Mouse (Mus musculus) cerebellum, adult 8-10 months (tissue): Measurements from ENCODE around the gene Arhgap44.

Source experiments
- DNase-seq: peaks from one replicate; pipeline ENCODE4 v3.0.0; 2022

The Arhgap44 gene

DNA sequence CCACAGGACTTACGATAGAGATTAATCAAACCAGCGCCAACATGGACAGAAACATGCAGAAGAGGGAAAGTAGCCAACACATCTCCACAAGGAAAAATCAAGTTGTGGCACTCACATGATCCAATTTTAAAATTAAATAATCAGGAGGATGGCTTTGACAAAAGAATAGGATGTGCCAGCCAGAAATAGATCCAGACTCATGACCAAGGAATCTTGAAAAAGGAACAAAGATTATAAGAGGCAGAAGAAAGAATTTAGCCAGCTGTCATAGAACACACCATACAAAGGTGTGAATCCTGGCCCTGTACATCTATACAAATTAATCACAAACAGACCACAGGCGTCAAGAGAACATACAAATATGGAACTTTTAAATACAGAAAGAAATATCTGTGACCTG is 82.5 kb downstream of the Arhgap44 start:
- DNase-seq = no peak

DNA sequence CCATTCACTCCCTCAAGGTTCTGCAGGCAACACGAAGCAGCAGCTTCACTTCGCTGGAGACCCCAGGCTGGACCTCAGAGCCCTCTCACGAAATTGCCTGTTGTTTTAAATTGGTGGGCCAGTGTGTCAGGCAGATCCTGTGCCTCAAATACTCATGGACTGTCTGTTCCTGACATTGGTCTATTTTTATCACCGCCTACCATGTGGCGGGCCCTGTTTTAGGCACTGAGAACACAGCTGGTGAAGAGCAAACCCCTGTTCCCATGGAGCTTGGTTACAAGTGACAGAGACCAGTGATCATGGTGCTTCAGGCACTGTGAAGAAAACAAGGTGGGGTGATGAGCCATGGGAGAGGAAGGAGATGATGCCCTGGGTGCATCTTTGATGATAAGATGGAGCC is 93.2 kb downstream of the Arhgap44 start:
- no peak for DNase-seq

DNA sequence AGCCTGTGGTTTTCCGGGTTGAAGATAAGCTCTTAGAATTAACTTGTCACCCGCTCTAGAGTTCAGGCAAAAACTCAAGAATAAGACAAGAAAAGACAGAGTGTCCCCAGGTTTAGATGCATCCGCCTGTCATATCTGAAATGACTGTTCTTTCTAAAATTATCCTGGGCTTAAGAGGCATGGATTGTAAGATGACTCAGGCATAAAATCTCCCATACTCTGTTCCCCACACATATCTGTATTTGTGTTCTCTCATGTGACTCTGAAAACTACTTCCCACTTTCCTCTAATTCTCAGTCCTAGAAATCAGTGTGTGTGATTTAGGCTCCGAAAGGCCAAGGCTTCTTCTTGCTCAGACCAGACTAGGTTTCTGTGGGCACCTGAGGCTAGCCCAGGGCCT is 93.7 kb downstream of the Arhgap44 start:
- DNase-seq = no peak

DNA sequence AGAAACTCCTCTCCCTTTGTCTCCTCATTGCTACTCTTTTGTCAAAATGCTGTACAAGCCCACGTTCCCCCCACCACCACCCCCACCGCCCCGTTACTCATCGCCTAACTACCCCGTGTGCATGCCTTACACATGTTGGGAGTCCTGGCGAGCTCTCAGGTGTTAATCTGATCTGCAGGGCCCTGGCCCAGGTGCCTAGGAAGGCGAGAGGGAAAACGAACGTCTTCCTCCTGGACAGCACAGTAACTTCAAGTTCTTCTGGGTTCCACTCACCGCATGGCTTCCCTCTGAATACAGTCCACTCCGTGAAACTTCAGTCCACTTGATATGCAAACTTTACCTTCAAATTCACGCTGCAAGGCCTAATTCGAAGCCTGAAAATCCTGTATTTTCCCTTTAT is 97.6 kb downstream of the Arhgap44 start:
- no peak for DNase-seq

DNA sequence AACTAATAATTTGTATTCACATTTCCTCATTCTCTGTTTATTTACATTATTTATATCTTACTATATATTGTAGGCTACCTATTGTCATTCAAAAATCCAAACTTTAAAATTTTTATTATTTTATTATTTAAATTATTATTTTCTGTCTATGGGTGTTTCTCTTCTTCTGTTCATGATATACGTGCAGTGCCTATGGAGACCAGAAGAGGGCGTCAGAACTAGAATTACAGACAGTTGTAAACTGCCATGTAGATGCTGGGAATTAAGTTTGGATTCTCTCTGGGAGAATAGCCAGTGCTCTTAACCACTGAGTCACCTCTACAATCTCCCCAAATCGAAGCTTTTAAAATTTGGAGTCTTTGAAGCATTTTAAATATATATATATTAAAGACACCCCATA is 101.3 kb downstream of the Arhgap44 start:
- DNase-seq = no peak

DNA sequence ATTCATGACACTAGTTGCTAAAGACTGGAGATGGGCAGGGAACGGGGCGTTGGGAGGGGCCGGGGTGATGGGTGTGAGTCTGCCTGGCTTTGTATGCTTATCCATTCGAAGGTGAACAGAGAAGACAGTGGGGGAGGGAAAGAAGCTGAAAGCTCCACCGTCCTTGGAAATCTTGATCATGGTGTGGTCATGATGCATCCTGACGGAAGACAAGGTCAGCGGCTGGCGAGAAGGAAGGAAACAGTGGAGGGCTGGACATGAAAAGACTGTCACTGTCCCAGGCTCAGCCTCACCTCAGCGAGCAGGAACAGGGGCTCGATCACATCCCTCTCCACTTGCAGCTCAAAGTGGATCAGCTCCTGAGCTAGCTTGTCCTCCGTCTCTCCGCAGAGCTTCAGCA is 103.2 kb downstream of the Arhgap44 start:
- no peak for DNase-seq

DNA sequence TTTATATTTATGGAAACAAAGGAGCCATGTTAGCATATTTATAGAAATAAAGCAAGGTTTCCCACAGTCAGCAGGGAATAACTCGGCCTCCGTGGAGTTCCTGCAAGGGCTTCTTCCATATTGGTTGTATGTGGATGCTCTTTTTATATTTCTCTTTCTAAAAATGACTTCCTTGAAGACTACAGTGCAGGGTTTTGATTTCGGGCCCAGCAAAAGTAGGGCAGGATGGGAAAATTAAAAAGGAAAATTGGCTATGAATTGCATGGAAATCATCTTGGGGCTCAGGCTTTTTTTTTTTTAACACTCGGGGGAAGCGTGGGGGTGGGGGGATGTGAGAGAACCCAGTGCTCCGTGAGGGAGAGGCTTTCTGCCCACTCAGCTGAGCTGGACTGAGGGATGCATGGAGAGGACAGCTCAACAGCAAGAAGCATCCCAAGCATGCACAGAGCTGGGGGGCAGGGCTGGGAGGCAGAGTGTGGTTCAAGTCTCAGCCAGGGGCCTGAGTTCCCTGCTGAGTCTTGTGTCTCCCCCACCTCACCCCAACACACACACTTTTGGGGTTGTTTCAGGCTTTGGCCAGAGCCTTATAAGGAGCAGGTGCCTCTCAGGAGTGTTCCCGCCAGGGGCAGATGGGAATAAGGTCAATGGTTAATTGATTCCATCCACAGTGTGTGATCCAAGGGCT is 104.4 kb downstream of the Arhgap44 start:
- no peak for DNase-seq

DNA sequence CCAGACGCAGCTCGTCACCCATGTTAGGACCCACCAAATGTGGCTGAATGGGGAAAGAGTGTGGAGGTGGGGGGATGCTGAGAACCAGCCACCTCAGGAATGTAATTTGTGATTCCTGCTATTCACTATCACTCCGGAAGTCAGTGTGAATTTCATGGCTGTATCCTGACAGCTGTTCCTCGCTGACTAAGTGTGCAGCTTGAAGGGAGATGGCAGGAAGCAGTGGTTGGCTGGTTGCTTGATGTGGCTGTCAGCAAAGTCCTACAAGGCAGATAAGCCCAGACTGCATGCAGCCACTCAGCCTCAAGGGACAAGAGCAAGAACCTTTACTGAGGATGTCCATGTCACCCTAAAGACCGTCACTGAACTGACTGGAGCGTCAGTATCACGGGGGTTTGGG is 107.2 kb downstream of the Arhgap44 start:
- DNase-seq = no peak

DNA sequence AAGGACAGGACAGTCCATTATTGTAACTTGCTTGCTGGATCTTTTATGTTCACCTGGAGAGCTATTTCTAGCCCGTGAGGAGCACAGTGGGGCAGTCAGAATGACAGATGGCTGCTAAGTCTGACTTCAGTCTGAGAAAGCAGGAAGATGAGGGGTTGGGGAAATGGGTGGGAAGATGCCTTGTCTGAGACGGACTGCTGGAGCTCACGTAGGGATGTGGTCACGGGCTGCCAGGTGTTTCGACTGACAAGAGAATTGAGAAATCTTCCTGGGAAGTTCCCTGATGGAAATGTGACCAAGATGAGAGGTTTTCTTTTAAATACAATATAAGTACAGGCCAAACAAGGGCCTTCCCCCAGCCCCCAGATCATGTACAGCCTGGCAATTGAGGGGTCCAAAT is 108.5 kb downstream of the Arhgap44 start:
- no peak for DNase-seq

DNA sequence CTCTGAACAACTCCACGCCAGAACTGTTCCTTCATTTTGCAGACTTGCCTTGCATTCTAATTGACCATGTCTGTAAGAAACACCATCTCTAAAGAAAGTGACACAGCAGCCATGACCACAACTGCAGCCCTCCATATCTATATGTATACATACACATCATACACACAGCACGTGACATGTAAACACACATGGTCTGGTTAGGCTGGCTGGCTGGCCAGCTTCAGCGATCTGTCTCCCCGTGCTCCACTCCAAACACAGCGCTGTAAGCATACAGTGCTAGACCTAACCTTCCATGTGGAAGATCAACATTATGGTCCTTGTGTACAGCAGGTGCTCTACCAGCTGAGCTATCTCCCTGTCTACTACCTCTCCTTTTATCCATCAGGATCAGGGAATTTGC is 111.9 kb downstream of the Arhgap44 start:
- DNase-seq = no peak

DNA sequence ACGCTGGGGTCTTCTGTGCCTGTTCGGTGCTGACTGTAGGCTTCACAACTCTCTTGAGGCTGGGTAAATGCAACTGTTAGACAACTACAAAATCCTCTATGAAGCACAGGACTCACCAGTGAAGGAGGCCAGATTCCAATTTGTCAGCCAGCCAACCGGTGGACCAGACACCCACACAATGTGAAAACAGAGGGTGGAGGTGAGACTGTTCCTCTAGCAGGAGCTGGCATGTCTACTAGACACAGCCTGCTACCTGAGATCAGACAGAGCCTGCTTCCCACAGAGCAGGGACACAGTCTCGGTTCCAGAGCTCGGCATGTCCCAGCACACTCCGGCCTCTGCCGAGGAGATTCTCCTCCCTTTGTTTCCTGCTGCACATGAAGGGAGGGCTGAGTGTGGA is 113.7 kb downstream of the Arhgap44 start:
- peak; percentile 73 for DNase-seq

DNA sequence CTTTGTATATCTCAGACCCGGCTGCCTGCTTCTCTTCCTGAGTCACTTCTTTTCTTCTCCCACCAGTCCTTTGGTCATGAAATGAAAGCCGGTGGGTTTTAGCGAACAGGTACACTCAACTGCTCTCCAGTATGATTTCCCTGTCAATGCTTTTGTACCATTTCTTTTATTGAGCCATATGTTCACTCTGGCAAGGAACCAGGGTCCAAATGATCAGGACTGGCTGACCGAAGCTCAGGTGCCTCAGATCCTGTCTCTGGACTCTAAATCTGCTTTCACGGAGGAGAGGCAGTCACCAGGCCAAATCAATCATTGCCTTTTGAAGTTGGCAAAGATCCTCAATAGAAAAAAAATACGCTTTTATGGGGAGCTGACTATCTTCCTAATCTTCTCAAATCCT is 122.2 kb downstream of the Arhgap44 start:
- no peak for DNase-seq

DNA sequence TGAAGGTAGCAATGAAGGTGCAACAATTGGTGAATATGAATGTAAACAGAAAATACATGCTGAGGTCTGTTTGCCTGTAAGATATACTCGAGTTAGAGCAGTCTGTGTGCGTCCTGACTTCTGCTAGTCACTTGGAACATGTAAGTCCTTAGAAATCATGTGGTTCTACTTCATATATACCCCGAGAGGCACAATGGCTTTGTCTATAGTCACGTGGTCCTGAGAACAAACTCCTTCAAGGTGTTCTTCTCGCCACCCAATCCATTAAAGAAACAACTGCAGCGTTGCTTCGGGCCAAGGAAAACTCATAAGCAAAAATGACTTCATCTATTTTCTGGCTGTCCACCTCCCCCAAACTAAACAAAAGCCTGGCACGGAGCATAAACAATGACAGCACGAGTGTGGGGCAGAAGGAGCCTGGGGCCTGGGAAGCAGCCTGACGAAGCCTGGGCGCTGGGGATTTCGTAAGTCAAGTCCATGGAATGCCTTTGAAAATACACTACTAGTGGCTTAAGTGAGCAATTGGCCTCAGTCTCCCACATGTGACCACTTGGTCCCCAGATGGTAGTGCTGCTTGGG is 123.2 kb downstream of the Arhgap44 start:
- no peak for DNase-seq

DNA sequence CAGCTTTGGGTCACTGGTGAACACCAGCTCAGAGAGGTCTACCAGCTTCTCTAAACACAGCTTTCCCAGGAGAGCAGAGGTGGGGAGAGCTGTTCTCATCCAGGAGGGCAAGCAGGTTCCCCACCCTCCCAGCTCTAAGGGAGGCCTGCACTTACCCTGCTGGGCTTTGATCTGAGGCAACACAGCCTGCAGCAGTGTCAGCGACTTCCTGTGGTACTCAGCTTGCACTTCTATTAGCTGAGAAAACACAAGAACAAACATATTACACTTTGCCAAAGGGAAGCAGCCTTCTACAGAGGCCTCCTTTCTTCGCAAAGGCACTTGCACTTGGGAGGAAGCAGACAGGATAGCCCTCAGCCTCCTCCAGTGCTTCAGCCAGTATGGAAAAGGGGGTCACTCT is 123.8 kb downstream of the Arhgap44 start:
- DNase-seq = no peak

DNA sequence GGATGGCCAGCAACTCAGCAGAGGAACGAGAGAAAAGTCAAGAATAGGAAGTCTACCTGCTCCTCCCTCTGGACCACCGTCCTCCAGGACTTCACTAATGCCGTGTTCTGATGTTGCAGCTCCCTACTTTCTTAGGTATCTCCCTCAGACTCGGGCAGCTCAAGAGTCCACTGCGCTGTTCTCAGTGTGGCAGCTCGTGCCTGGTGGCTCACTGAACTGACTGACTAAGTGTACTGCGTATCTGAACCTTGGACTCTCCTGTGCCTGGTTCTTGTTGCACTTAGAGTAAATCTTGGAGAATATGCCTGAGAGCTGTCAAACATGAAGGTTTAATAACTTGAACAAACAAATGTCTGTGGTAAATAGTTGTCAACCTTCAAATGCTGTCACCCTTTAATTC is 130.5 kb downstream of the Arhgap44 start:
- no peak for DNase-seq

DNA sequence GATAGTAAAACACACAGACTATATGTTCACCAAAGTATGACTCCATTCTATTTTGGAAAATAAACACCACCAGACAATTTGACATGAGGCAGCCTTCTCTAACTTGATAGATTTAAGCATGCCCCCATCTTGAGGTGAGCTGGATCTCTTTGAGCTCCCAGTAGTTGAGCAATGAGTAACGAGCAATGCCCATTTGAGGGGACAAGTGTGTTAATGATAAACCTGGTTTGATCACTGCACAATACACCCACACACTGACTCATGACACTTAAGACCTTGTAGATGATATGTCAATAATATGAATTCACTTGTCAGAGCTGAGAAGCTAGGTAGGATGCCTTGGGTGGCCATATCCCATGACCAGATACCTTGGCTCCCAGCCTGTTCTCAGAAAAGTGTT is 132.6 kb downstream of the Arhgap44 start:
- DNase-seq = no peak

DNA sequence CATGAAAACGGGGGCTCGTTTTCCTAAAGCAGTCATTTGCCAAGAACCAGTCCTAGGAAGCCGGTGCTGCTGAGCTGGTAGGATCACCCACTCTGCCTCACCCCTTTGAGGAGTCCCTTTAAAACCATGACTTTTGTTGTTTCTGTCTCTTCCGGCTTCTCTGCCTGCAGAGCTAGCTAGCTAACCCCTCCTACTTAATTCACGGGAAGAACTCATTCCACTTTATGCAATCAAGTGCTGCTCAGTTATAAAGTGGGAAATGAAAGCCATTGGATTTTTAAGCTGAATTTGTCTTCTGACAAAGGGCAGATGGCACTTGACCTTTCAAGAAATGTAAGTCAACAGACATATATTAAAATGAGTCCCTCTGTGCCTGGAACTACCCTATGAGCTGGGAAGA is 134.7 kb downstream of the Arhgap44 start:
- DNase-seq = no peak

DNA sequence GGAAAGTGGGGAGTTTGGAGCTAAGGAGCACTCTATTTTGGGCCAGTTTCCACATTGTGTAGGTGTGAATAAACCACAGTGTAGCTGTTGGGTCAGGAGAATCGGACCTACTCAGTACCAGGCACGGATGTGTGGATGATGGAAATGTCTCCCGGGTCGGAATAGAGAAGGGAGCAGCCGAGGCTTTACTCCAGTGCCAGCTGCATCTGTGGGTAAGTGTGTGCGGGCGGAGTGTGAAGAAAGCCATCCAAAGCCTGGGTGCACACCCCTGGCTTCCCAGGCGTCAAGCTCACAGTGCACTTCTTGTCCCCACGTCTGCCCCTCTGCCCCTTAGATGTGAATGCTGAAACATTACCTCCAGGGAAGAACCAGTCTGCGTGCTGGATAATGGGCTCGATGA is 140.0 kb downstream of the Arhgap44 start:
- no peak for DNase-seq

DNA sequence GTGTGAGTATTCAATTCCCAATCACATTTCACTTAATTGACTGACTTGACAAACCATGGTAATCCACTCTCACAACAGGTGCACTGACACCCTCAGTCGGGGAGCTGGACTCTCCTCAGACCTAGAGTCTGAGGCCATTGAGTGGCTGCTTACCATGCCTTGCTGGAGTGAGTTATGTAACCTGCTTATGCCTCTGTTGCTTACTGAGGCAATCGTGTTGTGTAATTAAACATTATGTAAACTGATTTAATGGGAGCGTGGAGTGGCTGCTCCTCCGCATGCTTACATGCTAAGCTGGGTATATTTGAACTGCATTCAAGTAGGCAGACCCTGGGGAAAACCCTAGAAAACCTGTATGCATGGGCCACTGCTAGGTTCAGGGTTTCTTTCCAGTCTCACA is 142.0 kb downstream of the Arhgap44 start:
- no peak for DNase-seq

DNA sequence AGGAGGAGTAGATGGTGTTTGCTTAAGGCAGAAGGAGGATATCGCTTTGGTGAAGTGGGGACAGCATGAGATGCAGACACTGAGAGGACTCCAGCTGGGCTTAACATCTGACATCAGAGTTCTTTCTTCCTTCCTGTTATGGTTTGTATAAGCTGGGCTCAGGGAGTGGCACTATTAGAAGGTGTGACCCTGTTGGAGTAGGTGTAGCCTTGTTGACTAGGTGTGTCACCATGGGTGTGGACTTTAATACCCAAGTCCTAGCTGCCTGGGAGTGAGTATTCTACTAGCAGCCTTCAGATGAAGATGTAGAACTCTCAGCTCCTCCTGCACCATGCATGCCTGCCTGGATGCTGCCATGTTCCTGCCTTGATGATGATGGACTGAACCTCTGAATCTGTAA is 146.0 kb downstream of the Arhgap44 start:
- DNase-seq = no peak

DNA sequence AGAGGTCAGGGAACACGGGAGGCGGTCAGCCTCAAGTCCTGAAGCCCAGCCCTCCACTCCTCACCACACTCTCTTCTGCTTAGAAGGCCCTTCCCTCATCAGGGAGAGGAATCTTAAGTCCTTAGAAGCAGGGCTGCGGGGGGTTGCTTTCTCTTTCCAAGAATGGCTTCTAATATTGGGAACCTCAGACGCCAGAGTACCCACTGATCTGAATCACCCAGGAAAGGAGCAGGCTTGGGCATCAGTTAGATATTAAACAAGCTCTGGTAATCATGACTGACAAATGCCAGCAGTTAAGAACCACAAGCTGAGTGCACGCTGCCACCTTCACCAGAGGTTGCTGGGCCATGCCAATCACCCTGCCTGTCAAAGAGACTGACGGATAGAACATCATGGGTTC is 148.9 kb downstream of the Arhgap44 start:
- DNase-seq = no peak

DNA sequence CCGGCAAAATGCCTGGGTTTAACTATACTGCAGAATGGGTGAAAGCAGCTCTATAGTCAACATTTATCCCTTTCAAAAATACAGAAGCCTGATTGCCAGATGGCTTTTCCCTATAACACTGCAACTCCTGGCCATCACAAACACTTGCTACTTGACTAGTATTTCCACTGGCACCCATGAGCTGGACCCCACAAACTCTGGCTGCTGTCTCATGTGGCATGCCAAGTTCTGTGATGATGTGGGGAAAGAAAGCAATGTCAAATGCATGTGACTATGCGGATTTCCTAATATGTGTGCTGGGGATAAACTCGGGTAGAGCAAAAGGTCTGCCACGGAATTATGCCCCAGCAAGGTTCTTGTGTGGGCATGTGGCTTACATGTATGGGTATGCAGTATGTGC is 156.7 kb downstream of the Arhgap44 start:
- DNase-seq = no peak

DNA sequence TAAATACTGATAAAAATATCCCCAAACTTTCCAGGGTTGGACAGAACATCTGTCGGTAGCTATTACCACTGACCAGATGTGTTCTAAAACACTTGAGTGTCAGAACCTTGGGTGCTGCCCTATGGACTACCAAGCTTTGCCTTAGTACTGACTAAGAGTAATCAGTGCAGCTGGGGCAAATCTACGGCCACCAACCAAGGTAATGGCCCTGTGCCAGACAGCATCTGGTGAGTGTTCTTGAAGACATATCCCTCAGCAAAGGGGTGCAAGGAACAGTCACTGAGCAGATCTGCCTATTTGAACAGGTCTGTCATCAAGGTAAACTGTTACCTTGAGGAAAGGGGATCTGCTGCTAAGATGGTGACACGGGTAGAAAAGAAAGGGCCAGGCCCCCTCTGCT is 157.9 kb downstream of the Arhgap44 start:
- DNase-seq = no peak

DNA sequence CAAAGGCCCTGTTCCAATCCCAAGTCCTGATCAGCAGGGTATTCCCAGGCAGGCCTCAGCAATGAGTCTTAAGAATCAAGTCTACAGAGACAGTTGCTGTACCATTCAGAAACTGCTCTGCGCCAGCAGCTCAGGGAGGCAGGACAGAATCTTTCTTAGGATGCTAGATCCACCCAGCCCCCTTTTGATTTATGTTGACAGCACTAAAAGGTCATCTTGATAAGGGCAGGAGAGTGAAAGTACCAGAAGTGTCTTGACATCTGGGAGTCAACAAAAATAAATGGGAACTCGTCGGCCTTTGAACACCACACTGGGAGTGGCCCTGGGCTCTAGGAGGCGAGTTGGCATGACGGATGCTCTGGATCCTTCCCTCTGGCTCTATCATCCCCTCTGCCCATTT is 159.2 kb downstream of the Arhgap44 start:
- no peak for DNase-seq

DNA sequence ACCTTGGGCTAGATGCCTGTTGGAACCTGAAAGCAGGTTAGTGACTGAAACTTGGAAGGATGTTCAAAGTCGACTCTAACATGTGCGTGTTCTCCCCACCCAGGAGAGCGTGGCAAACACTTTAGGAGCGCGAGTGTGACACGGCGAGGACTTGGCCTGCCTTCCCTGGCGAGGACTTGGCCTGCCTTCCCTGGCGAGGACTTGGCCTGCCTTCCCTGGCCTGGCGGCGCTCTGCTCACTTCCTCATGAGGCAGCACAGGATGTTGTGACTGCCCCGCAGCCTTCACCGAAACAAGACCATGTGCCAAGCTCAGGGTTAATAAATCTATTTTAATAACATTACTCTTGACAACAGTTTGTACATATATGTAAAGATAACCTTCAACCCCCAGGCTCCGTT is 161.0 kb downstream of the Arhgap44 start:
- peak; percentile 38 for DNase-seq
